Mouse (Mus musculus) neural tube, embryonic 15.5 days (tissue): ENCODE measurements around the gene Borcs6. TPM values are rescaled to one million over a fixed set of nuclear protein-coding genes. Genes with fewer than 3 reads are reported as not detected.
"Not testable (repeated sequence)": the region's sequence is repeated elsewhere in the genome, so short reads cannot be mapped to it uniquely, and the experiment has no call there.

Source experiments
- ATAC-seq: fragments of 200-750 bp; cut with Nextera tagmentation; 2 replicates; pipeline ENCODE4 v1.8.0; 2017; ENCODE audit warnings: mild to moderate bottlenecking, moderate TSS enrichment, moderate library complexity; ENCODE audit not compliant: low FRiP score
- H3K27ac ChIP-seq: fragments of 300-500 bp; sonication (generic); replicated peaks from 2 replicates; pipeline ENCODE4 v1.5.1; 2015; ENCODE audit warnings: mild to moderate bottlenecking, inconsistent platforms
- H3K27me3 ChIP-seq: fragments of 300-500 bp; sonication (generic); replicated peaks from 2 replicates; pipeline ENCODE4 v1.6.1; 2015; ENCODE audit warnings: inconsistent platforms
- H3K36me3 ChIP-seq: fragments of 300-500 bp; sonication (generic); 2 replicates; pipeline ENCODE4 v1.6.1; 2015; ENCODE audit warnings: inconsistent platforms
- H3K4me1 ChIP-seq: fragments of 300-500 bp; sonication (generic); 2 replicates; pipeline ENCODE4 v1.6.1; 2015; ENCODE audit warnings: inconsistent platforms
- H3K4me2 ChIP-seq: fragments of 300-500 bp; sonication (generic); 2 replicates; pipeline ENCODE4 v1.6.1; 2015; ENCODE audit warnings: inconsistent platforms, mild to moderate bottlenecking, moderate library complexity
- H3K4me3 ChIP-seq: fragments of 300-500 bp; sonication (generic); replicated peaks from 2 replicates; pipeline ENCODE4 v1.5.1; 2015; ENCODE audit warnings: mild to moderate bottlenecking, inconsistent platforms
- H3K9ac ChIP-seq: fragments of 300-500 bp; sonication (generic); replicated peaks from 2 replicates; pipeline ENCODE4 v1.6.1; 2015; ENCODE audit warnings: mild to moderate bottlenecking, inconsistent platforms
- H3K9me3 ChIP-seq: fragments of 300-500 bp; sonication (generic); replicated peaks from 2 replicates; pipeline ENCODE4 v1.6.1; 2016; ENCODE audit warnings: inconsistent platforms
- WGBS: fragments of 180-500 bp; shearing (Covaris S2); methylation state at CpG from one replicate; pipeline ENCODE4 v1.1.7; 2015; ENCODE audit warnings: mixed read lengths; 5-methylcytosine and 5-hydroxymethylcytosine counted together
- polyA plus RNA-seq: library from polyadenylated mRNA; unstranded; fragments of >200 nt; fragmentation: Nextera tagmentation; extraction: Ambion mirVana; gene quantifications from 2 replicates; pipeline ENCODE4 v1.2.1, GENCODE M21; 2015

The Borcs6 gene
- polyA plus RNA-seq = 20.6 and 24.0 TPM in 2 replicates

DNA sequence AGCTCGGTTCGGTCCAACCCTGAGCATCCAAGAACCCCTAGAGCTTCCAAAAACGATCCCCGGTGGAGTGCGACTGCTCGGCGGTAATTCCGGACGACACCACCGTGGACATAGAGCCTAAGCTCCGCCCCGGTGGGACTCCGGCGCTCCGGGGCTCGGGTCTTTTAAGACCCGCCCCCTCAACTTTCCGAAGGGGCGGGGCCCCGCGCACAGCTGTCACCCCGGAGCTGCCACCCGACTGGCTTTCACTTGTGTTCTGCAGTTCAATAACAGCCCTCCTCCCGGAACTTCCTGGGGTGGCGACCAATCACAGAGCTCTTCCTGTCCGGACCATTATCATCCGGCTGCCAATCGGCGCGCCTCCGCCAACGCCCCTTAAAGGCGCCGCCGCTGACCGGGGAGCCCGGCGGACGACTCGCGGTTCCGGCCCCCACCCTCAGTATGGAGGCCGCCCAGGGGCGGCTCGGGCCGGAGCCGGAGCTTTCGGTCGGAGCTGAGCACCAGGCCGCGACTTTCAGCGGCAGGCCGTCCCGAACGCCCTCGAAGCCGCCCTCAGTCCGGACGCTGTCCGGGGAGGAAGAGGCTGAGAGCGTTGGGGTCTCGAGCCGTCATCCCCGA is at the start of gene Borcs6:
TSS of gene Borcs6 (plus strand) at position 361 of the 618 bp plus-strand sequence.
- H3K4me2 ChIP-seq = peak within 1 kb of the TSS; percentile 92
- no peaks in the 10 kb centered on the region for H3K36me3 ChIP-seq
- under 1% methylated on average over 64 of the region's 64 CpGs for WGBS
- H3K27me3 ChIP-seq = no peaks in the 10 kb centered on the region
- H3K9me3 ChIP-seq = no peaks in the 10 kb centered on the region
- H3K27ac ChIP-seq = peak within 1 kb of the TSS; percentile 95
- peaks cover 36% of the 10 kb centered on the region for H3K4me1 ChIP-seq
- ATAC-seq = peak; percentile 91
- H3K4me3 ChIP-seq = peak within 1 kb of the TSS; percentile 92
- peak within 1 kb of the TSS; percentile 83 for H3K9ac ChIP-seq

- Histone ChIP-seq H3K27me3 (no peaks in the 10 kb centered on the region), H3K36me3 (no peaks in the 10 kb centered on the region), H3K4me2 (peak overlapping the region; percentile 89; the same call in 1 of the 2 replicates), H3K4me3 (no peak overlapping the region), H3K27ac (no peak overlapping the region), H3K9ac (no peak overlapping the region), H3K4me1 (peaks cover 31% of the 10 kb centered on the region), H3K9me3 (no peaks in the 10 kb centered on the region)
- ATAC-seq = no peak
- WGBS = 91% methylated on average over 15 of the region's 15 CpGs
Observed at GRCm38 (mm10) chr11:69010400-69011323, 48.9 kb upstream of the Borcs6 start.

DNA sequence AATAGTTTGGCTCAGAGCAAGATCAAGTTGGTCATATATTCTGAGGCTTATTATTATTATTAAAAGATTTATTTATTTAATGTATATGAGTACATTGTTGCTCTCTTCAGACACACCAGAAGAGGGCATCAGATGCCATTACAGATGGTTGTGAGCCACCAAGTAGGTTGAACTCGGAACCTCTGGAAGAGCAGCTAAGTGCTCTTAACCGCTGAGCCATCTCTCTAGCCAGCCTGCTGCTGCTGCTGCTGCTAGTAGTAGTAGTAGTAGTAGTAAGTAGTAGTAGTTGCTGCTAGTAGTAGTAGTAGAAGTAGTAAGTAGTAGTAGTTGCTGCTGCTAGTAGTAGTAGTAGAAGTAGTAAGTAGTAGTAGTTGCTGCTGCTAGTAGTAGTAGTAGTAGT is 48.1 kb upstream of the Borcs6 start:
- not testable (repeated sequence) for H3K27me3 ChIP-seq, H3K36me3 ChIP-seq, H3K9ac ChIP-seq, ATAC-seq, H3K9me3 ChIP-seq
- peak overlapping the region; percentile 83 for H3K27ac ChIP-seq
- H3K4me1 ChIP-seq = peaks cover 31% of the 10 kb centered on the region
- WGBS = 75% methylated on average over 2 of the region's 2 CpGs
- peak overlapping the region; percentile 89 for H3K4me2 ChIP-seq
- H3K4me3 ChIP-seq = peak overlapping the region; percentile 45

DNA sequence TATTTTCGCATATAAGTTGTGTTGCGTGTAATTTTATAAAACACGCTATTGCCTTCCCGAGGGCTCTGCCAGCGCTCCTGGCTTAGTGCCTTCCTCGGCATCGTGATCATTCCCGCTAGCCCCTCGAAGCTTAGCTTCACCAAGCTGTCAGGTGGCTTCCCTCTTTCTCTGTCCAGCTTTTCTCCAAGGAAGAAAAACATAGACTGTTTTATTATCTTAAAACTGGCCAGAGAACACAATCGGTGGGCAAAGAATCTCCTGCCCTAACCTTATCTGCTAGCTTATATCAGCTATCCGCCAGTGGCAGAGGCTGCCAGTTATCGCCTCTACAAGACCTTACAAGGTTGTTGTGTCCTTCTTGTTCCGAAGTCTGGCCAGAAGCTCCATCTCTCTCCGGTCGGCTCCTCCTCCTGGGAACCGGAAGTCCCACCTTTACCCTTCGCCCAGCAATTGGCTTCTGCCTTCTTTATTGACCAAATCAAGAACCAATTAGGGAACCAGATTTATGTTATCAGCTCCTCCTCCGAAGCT is 47.4 kb upstream of the Borcs6 start:
- Histone ChIP-seq H3K9me3 (no peaks in the 10 kb centered on the region), H3K27ac (peak overlapping the region; percentile 83), H3K4me1 (peaks cover 34% of the 10 kb centered on the region), H3K9ac (peak overlapping the region; percentile 68), H3K36me3 (no peaks in the 10 kb centered on the region), H3K27me3 (no peaks in the 10 kb centered on the region), H3K4me3 (peak overlapping the region; percentile 45), H3K4me2 (peak overlapping the region; percentile 89)
- peak; percentile 66 for ATAC-seq
- WGBS = 1% methylated on average over 18 of the region's 18 CpGs

DNA sequence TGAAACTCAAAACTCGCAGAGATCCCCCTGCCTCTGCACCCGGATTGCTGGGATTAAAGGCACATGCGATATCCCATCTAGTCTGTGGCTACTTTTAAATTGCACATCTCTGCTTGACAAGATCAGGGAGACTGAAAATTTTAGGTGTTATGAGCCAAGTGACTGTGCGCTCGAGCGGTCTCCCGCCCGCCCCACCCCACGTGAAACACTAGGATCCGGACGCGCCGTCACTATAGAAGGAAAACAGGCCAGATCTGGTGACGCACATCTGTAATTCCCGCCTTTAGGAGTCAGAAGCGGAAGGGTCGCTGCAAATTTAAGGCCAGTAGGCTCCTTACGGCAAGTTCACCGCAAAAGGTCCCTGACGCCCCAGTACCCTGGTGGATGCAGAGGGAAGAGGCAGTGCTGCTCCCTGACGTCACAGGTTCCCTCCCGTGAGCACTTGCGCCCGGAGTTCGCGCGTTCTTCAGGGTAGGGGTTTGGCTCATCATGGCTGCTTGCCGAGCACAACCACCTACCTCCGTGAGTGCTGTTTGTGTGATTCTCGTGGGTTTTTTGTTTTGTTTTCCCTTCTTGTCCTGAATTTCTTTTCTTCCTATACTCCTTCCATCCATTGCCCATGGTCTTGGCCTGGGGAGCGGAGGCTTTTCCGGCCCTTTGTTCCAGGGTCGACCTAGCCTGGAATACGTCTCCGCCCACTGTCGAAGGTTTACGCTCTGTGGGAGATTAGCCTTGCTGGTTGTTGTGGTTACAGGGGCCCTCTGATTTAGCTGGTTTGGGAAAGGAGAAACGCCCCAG is 43.7 kb upstream of the Borcs6 start, which contains the start of gene Ctc1:
TSS of gene Ctc1 (plus strand) at position 268 of the 798 bp plus-strand sequence.
- Histone ChIP-seq H3K4me3 (peak within 1 kb of the TSS; percentile 51), H3K4me2 (peak within 1 kb of the TSS; percentile 68), H3K9ac (peak within 1 kb of the TSS; percentile 73), H3K27me3 (no peaks in the 10 kb centered on the region), H3K4me1 (peaks cover 29% of the 10 kb centered on the region), H3K27ac (peak within 1 kb of the TSS; percentile 94), H3K36me3 (no peaks in the 10 kb centered on the region), H3K9me3 (no peaks in the 10 kb centered on the region)
- 2% methylated on average over 38 of the region's 38 CpGs for WGBS
- peak; percentile 95 for ATAC-seq

- Histone ChIP-seq H3K9me3 (no peaks in the 10 kb centered on the region), H3K27ac (peak overlapping the region; percentile 94), H3K4me1 (peaks cover 20% of the 10 kb centered on the region), H3K36me3 (peaks cover 5% of the 10 kb centered on the region), H3K4me3 (peak overlapping the region; percentile 51), H3K27me3 (no peaks in the 10 kb centered on the region), H3K9ac (peak overlapping the region; percentile 73), H3K4me2 (peak overlapping the region; percentile 68)
- WGBS = 66% methylated on average over 3 of the region's 3 CpGs
- no peak for ATAC-seq
Observed at GRCm38 (mm10) chr11:69016755-69017154, 42.8 kb upstream of the Borcs6 start.

DNA sequence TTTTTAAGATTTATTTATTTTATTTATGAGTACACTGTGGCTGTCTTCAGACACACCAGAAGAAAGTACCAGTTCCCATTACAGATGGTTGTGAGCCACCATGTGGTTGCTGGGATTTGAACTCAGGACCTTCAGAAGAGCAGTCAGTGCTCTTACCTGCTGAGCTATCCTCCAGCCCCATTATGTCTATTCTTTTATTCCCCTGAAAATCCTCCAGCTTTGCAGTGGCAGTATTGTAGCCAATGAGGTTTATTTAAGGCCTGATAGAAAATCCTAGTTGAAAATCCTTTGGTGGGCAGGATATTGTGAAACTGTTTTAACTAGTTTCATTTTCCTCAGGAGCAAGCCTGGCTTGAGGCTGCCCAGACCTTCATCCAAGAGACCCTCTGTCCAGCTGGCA is 38.8 kb upstream of the Borcs6 start:
- H3K4me1 ChIP-seq = peaks cover 11% of the 10 kb centered on the region

DNA sequence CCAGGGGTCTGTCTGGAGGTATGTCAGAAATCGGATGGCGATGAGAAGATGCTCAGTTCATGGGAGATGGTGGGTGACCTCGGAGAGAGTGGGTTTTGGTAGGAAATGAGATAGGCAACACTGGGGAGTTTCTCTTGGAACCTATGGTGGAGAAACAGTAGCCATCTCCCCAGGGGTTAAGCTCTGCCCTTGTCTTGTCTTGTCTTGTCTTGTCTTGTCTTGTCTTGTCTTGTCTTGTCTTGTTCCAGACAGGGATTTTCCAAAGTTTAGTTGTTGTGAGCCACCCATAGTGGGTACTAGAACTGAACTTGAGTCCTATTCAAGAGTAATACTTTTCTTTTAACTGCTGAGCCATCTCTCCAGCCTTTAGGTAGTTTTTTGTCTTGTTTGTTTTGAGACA is 33.0 kb upstream of the Borcs6 start:
- no peaks in the 10 kb centered on the region for H3K9me3 ChIP-seq
- no peaks in the 10 kb centered on the region for H3K27me3 ChIP-seq
- no peaks in the 10 kb centered on the region for H3K4me1 ChIP-seq
- ATAC-seq = no peak
- no peak overlapping the region for H3K4me2 ChIP-seq
- H3K36me3 ChIP-seq = peaks cover 99% of the 10 kb centered on the region
- no peak overlapping the region for H3K27ac ChIP-seq
- H3K4me3 ChIP-seq = no peak overlapping the region
- no peak overlapping the region for H3K9ac ChIP-seq
- 96% methylated on average over 3 of the region's 3 CpGs for WGBS

More for the DNA sequence above, 38.8 kb upstream of the Borcs6 start:
- H3K9ac ChIP-seq = no peak overlapping the region
- H3K27me3 ChIP-seq = no peaks in the 10 kb centered on the region
- peaks cover 44% of the 10 kb centered on the region for H3K36me3 ChIP-seq
- no peak overlapping the region for H3K4me3 ChIP-seq
- H3K9me3 ChIP-seq = no peaks in the 10 kb centered on the region
- no peak for ATAC-seq
- no peak overlapping the region for H3K27ac ChIP-seq
- no peak overlapping the region for H3K4me2 ChIP-seq

DNA sequence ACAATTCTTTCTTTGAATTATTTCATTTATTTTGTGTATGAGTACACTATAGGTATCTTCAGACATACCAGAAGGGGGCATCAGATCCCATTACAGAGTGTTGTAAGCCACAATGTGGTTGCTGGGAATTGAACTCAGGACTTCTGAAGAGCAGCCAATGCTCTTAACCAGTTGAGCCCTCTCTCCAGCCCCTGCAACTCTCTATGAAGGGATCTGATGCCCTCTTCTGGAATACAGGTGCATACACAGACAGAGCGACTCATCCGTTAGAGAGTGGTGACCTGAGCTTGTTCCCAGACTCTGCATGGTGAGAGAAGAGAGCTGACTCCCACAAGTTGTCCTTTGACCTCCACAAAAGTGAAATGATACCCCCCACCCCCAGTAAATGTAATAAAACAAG is 30.7 kb upstream of the Borcs6 start:
- H3K27me3 ChIP-seq = no peaks in the 10 kb centered on the region
- H3K9me3 ChIP-seq = no peaks in the 10 kb centered on the region
- H3K4me2 ChIP-seq = no peak overlapping the region
- H3K36me3 ChIP-seq = peaks cover 96% of the 10 kb centered on the region
- ATAC-seq = no peak
- H3K9ac ChIP-seq = no peak overlapping the region
- no peak overlapping the region for H3K4me3 ChIP-seq
- WGBS = 70% methylated on average over 2 of the region's 2 CpGs
- H3K4me1 ChIP-seq = no peaks in the 10 kb centered on the region
- no peak overlapping the region for H3K27ac ChIP-seq

- WGBS = 80% methylated on average over 9 of the region's 9 CpGs
- Histone ChIP-seq H3K4me3 (no peak overlapping the region), H3K4me2 (no peak overlapping the region), H3K9me3 (no peaks in the 10 kb centered on the region), H3K36me3 (peaks cover 63% of the 10 kb centered on the region), H3K27me3 (no peaks in the 10 kb centered on the region), H3K4me1 (peaks cover 21% of the 10 kb centered on the region), H3K27ac (no peak overlapping the region), H3K9ac (no peak overlapping the region)
- ATAC-seq = no peak
Observed at GRCm38 (mm10) chr11:69033552-69033951, 26.0 kb upstream of the Borcs6 start.

DNA sequence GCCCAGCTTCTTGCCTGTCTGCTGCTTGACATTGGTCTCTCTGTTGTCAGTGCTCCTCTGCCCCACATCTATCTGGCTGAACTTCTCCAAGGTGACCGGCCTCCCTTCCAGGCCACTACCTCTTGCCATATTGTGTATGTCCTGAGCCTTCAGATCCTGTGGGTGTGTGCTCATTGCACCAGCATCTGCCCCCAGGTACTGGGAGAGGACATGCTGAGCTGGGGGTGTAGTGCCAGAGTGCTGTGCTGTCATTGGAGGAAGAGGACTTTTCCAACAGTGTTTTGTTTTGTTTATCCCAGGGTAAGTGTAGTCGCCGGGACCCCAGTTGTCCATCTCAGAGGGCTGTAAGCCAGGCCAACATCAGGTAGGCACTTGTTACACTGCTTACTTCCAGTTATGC is 24.9 kb upstream of the Borcs6 start:
- ATAC-seq = no peak
- no peak overlapping the region for H3K9ac ChIP-seq
- peaks cover 53% of the 10 kb centered on the region for H3K36me3 ChIP-seq
- H3K4me1 ChIP-seq = peaks cover 31% of the 10 kb centered on the region
- no peak overlapping the region for H3K4me3 ChIP-seq
- no peak overlapping the region for H3K4me2 ChIP-seq
- H3K27me3 ChIP-seq = no peaks in the 10 kb centered on the region
- WGBS = 94% methylated on average over 3 of the region's 3 CpGs
- no peaks in the 10 kb centered on the region for H3K9me3 ChIP-seq
- H3K27ac ChIP-seq = no peak overlapping the region
